Mouse (Mus musculus): Measurements from ENCODE around the gene Ush1g.

DNA sequence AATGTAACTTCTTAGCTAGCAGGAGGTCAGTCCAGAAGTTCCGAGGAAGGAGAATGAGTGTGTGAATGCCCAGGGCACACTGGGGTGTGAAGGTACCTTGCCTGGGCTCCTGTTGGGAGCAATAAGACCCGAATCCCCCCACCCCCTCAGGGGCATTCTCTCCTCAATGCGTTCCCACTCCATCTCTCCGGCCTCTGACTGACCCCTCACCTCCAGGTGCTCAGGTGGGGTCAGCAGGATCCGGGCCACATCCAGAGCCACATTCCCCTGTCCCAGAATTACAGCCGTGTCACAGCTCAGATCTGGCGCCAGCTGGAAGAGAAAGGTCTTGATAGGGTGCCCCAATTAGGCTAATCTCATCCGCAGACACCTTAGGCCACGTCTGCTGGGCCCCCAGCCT is 50.8 kb downstream of the Ush1g start:
- TF ChIP-seq CTCF (conservative IDR thresholded peaks at IDR 0.05; ENCODE audit: insufficient read depth, insufficient read length, low read depth, low read length) (no peak), POLR2A (IDR thresholded peaks at IDR 0.05; ENCODE audit: low read depth, low read length) (no peak)
